Mouse (Mus musculus): ENCODE measurements around the gene Mthfr. TPM values are rescaled to one million over a fixed set of nuclear protein-coding genes. Genes with fewer than 3 reads are reported as not detected.

The Mthfr gene
- polyA plus RNA-seq (2012; rRNA removed), result 19.7 and 22.3 TPM in 2 replicates

DNA sequence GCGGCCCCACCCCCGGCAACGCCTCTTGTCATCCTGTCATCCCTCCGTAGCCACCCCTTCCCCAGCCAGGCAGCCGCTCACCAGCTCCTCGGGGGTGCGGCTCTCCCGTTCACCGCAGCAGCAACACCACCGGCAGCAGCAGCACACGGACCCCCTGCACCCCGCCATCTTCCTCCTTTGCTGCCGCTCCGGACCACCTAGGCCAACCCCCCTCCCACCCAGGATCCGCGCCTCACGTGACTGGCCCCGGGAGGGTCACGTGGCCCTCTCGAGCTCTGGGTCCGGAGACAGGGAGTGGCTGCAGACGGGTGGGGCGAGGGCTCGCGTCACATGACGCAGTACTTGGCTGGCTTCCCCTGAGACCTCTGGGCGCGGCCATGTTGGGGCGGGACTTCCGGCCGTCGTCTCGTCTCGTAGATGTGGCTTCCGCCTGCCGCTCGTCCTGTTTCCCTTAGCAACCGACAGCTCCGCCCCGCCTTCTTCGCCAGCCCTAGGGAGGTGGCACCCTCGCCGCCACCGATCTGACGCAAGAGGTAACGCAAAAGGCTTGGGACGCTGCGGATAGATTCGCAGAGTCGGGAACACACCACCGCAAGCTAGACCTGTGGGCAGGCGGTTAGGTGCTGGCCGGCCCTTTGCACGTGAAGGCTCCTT is at the start of gene Mthfr, which contains the start of gene Clcn6:
Gene Mthfr (plus strand): TSS at position 478 of the 654 bp plus-strand sequence.
Gene Clcn6 (minus strand): TSS at position 222 of the 654 bp plus-strand sequence.
- Histone ChIP-seq H3K27me3 (ENCODE audit: control insufficient read depth, insufficient read depth, low read length) (no peaks in the 10 kb centered on the region), H3K4me1 (ENCODE audit: control insufficient read depth, insufficient read depth, insufficient read length) (peaks cover 14% of the 10 kb centered on the region), H3K4me3 (ENCODE audit: extremely low read depth, insufficient read depth, insufficient read length) (peak within 1 kb of the TSS; percentile 88), H3K36me3 (ENCODE audit: control insufficient read depth, insufficient read depth, low read length) (no peaks in the 10 kb centered on the region), H3K27ac (ENCODE audit: insufficient read depth, low read length) (peak within 1 kb of the TSS; percentile 93)
- WGBS, result under 1% methylated on average over 54 of the region's 54 CpGs
- peak; percentile 97 to 99 for DNase-seq (ENCODE audit: low read depth in 1 of 2, low spot score in 2 of 2)
- no peak for TF ChIP-seq CTCF (IDR thresholded peaks at IDR 0.05; ENCODE audit: extremely low read depth, insufficient read depth, insufficient read length, insufficient replicate concordance)
- TF ChIP-seq POLR2A (IDR thresholded peaks at IDR 0.05; ENCODE audit: low read depth, low read length), result no peak; the same call in 1 of the 2 replicates

DNA sequence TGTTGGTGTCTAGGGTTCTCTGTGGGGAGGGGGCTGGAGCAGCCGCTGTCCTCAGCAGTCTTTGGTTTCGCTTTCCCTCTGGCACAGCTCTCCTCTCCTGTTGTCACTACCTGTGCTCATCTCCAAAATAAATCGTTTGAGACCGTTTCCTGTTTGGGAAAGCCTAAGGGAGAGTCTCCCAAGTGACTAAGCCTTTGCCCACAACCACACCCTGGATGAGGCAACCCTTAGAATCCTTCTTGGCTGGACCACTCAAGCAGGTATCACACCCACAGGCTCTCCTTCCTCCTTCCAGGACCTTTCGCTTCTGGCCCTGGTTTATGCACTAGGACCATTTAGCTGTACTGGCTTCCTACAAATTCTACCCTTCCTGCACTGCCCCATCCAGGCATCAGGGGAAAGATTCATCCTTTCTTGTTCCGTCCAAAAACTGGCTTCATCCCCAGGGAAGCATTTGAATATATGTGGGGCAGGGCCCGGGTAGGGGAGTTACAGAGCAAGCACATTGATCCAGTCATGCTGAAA is 45.2 kb upstream of the Mthfr start:
- WGBS, result 60% methylated on average over 7 of the region's 7 CpGs
- no peak overlapping the region for H3K27ac ChIP-seq (ENCODE audit: insufficient read depth, low read length)
- TF ChIP-seq CTCF (IDR thresholded peaks at IDR 0.05; ENCODE audit: extremely low read depth, insufficient read depth, insufficient read length, insufficient replicate concordance), result no peak
- TF ChIP-seq POLR2A (IDR thresholded peaks at IDR 0.05; ENCODE audit: low read depth, low read length), result no peak
- no peaks in the 10 kb centered on the region for H3K27me3 ChIP-seq (ENCODE audit: control insufficient read depth, insufficient read depth, low read length)
- no peak for DNase-seq (ENCODE audit: low read depth in 1 of 2, low spot score in 2 of 2)
- H3K4me1 ChIP-seq (ENCODE audit: control insufficient read depth, insufficient read depth, insufficient read length), result no peaks in the 10 kb centered on the region
- no peaks in the 10 kb centered on the region for H3K36me3 ChIP-seq (ENCODE audit: control insufficient read depth, insufficient read depth, low read length)
- no peak overlapping the region for H3K4me3 ChIP-seq (ENCODE audit: extremely low read depth, insufficient read depth, insufficient read length)

DNA sequence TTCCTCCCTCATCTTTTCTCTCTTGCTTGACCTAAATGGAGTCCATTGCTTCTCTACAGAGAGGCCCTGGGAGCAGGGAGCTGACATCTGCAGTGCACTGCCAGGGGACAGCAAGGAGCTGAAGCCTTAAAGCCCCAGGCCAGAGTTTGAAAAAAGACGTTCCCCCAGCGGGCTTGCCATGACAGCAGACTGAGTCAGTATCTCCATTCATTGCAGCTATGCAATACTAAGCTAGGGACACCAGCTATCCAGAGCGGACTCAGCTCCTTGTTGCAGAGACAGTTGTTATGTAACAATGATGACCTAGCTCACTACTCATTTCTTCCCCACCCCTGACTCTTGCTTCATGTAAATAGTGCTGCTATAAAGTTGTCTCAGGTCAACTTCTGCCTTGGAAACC is 43.6 kb upstream of the Mthfr start:
- Histone ChIP-seq H3K27ac (ENCODE audit: insufficient read depth, low read length) (no peak overlapping the region), H3K27me3 (ENCODE audit: control insufficient read depth, insufficient read depth, low read length) (no peaks in the 10 kb centered on the region), H3K4me1 (ENCODE audit: control insufficient read depth, insufficient read depth, insufficient read length) (no peaks in the 10 kb centered on the region), H3K36me3 (ENCODE audit: control insufficient read depth, insufficient read depth, low read length) (no peaks in the 10 kb centered on the region), H3K4me3 (ENCODE audit: extremely low read depth, insufficient read depth, insufficient read length) (no peak overlapping the region)
- 88% methylated on average over 3 of the region's 3 CpGs for WGBS
- no peak for TF ChIP-seq POLR2A (IDR thresholded peaks at IDR 0.05; ENCODE audit: low read depth, low read length)
- no peak for TF ChIP-seq CTCF (IDR thresholded peaks at IDR 0.05; ENCODE audit: extremely low read depth, insufficient read depth, insufficient read length, insufficient replicate concordance)
- DNase-seq (ENCODE audit: low read depth in 1 of 2, low spot score in 2 of 2), result no peak

- 41% methylated on average over 12 of the region's 12 CpGs for WGBS
- Histone ChIP-seq H3K27me3 (ENCODE audit: control insufficient read depth, insufficient read depth, low read length) (no peaks in the 10 kb centered on the region), H3K36me3 (ENCODE audit: control insufficient read depth, insufficient read depth, low read length) (no peaks in the 10 kb centered on the region), H3K27ac (ENCODE audit: insufficient read depth, low read length) (no peak within 1 kb of the TSS), H3K4me3 (ENCODE audit: extremely low read depth, insufficient read depth, insufficient read length) (no peak within 1 kb of the TSS), H3K4me1 (ENCODE audit: control insufficient read depth, insufficient read depth, insufficient read length) (no peaks in the 10 kb centered on the region)
- no peak for DNase-seq (ENCODE audit: low read depth in 1 of 2, low spot score in 2 of 2)
- no peak for TF ChIP-seq POLR2A (IDR thresholded peaks at IDR 0.05; ENCODE audit: low read depth, low read length)
- no peak for TF ChIP-seq CTCF (IDR thresholded peaks at IDR 0.05; ENCODE audit: extremely low read depth, insufficient read depth, insufficient read length, insufficient replicate concordance)
Measured at GRCm38 (mm10) chr4:148000202-148000772, 38.6 kb upstream of the Mthfr start, which contains the start of gene Nppa. TSS of gene Nppa (plus strand) at chr4:148000722.

GRCm38 (mm10) chr4:148001013-148001789 is 37.7 kb upstream of the Mthfr start:
- no peak for DNase-seq (ENCODE audit: low read depth in 1 of 2, low spot score in 2 of 2)
- Histone ChIP-seq H3K27ac (ENCODE audit: insufficient read depth, low read length) (no peak overlapping the region), H3K4me3 (ENCODE audit: extremely low read depth, insufficient read depth, insufficient read length) (no peak overlapping the region), H3K36me3 (ENCODE audit: control insufficient read depth, insufficient read depth, low read length) (peaks cover 7% of the 10 kb centered on the region), H3K27me3 (ENCODE audit: control insufficient read depth, insufficient read depth, low read length) (no peaks in the 10 kb centered on the region), H3K4me1 (ENCODE audit: control insufficient read depth, insufficient read depth, insufficient read length) (no peaks in the 10 kb centered on the region)
- TF ChIP-seq POLR2A (IDR thresholded peaks at IDR 0.05; ENCODE audit: low read depth, low read length) (no peak), CTCF (IDR thresholded peaks at IDR 0.05; ENCODE audit: extremely low read depth, insufficient read depth, insufficient read length, insufficient replicate concordance) (no peak)
- WGBS, result 83% methylated on average over 17 of the region's 17 CpGs

- 47% methylated on average over 8 of the region's 8 CpGs for WGBS
- Histone ChIP-seq H3K4me1 (ENCODE audit: control insufficient read depth, insufficient read depth, insufficient read length) (no peaks in the 10 kb centered on the region), H3K27me3 (ENCODE audit: control insufficient read depth, insufficient read depth, low read length) (no peaks in the 10 kb centered on the region), H3K36me3 (ENCODE audit: control insufficient read depth, insufficient read depth, low read length) (peaks cover 12% of the 10 kb centered on the region), H3K4me3 (ENCODE audit: extremely low read depth, insufficient read depth, insufficient read length) (no peak overlapping the region), H3K27ac (ENCODE audit: insufficient read depth, low read length) (no peak overlapping the region)
- TF ChIP-seq POLR2A (IDR thresholded peaks at IDR 0.05; ENCODE audit: low read depth, low read length) (no peak), CTCF (IDR thresholded peaks at IDR 0.05; ENCODE audit: extremely low read depth, insufficient read depth, insufficient read length, insufficient replicate concordance) (no peak)
- no peak for DNase-seq (ENCODE audit: low read depth in 1 of 2, low spot score in 2 of 2)
Measured at GRCm38 (mm10) chr4:148001866-148002265, 37.0 kb upstream of the Mthfr start.
